Mouse (Mus musculus) cortical plate, adult 2 months (tissue): ENCODE measurements around the gene Usp31. TPM values are rescaled to one million over a fixed set of nuclear protein-coding genes. Genes with fewer than 3 reads are reported as not detected.

Experiments used
- H3K27ac ChIP-seq: fragments of 200-500 bp; 2 replicates; pipeline ENCODE4 v1.5.1; 2012; ENCODE audit warnings: low read length, control low read depth, inconsistent platforms; ENCODE audit not compliant: insufficient read depth
- H3K4me1 ChIP-seq: fragments of 200-500 bp; 2 replicates; pipeline ENCODE4 v1.6.1; 2011; ENCODE audit warnings: low read length; ENCODE audit not compliant: control insufficient read depth, insufficient read depth
- H3K4me3 ChIP-seq: fragments of 200-500 bp; 2 replicates; pipeline ENCODE4 v1.5.1; 2011; ENCODE audit warnings: mild to moderate bottlenecking, low read length, control low read depth; ENCODE audit not compliant: insufficient read depth
- CTCF ChIP-seq: fragments of 200-500 bp; IDR thresholded peaks from 2 replicates; pipeline ENCODE4 v1.5.1; 2011; ENCODE audit warnings: mild to moderate bottlenecking, control low read depth, low read length; ENCODE audit not compliant: insufficient read depth; ENCODE audit errors: extremely low read depth
- POLR2A ChIP-seq: fragments of 200-500 bp; IDR thresholded peaks from 2 replicates; pipeline ENCODE4 v1.6.1; 2011; ENCODE audit warnings: mild to moderate bottlenecking, low read length, control low read depth; ENCODE audit not compliant: insufficient read depth; ENCODE audit errors: extremely low read depth
- polyA plus RNA-seq: library from polyadenylated mRNA; depleted of rRNA; stranded (reverse); fragments of >200 nt; gene quantifications from 2 replicates; pipeline ENCODE4 v1.2.3, GENCODE M21; 2012; rRNA removed

The Usp31 gene
- polyA plus RNA-seq, 1 experiment, result 29.1 TPM

- no peak overlapping the region for H3K4me3 ChIP-seq
- H3K27ac ChIP-seq, result no peak overlapping the region
- H3K4me1 ChIP-seq, result no peaks in the 10 kb centered on the region
- TF ChIP-seq POLR2A, result no peak
- TF ChIP-seq CTCF, result no peak
Measured at GRCm38 (mm10) chr7:121622433-121622832, 84.6 kb downstream of the Usp31 start.

- Histone ChIP-seq H3K4me1 (no peaks in the 10 kb centered on the region), H3K27ac (no peak overlapping the region), H3K4me3 (no peak overlapping the region)
- TF ChIP-seq CTCF, result no peak
- no peak for TF ChIP-seq POLR2A
Measured at GRCm38 (mm10) chr7:121601697-121602096, 105.4 kb downstream of the Usp31 start.

DNA sequence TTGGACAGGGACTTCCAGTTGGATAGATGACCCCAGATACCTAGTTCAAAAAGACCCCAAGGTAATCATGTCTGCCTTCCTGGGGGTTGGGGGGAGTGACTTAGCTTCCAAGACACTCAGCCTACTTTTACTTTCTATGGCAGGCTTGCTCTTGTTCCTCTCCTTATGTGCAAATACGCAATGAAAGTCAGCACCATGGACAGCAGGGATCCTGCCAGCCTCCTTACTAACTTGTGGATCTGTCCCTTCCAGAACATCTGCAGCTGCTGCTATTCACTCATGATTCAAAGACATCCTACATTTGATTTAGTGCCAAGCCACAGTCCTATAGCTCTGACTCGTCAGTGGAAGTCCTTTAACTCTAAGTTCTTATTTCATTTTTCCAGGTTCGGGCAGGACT lies 110.7 kb downstream of the Usp31 start:
- TF ChIP-seq CTCF (no peak), POLR2A (no peak)
- Histone ChIP-seq H3K27ac (no peak overlapping the region), H3K4me3 (no peak overlapping the region), H3K4me1 (no peaks in the 10 kb centered on the region)

GRCm38 (mm10) chr7:121595496-121595895 lies 111.6 kb downstream of the Usp31 start:
- Histone ChIP-seq H3K27ac (no peak overlapping the region), H3K4me3 (no peak overlapping the region), H3K4me1 (no peaks in the 10 kb centered on the region)
- TF ChIP-seq POLR2A (no peak), CTCF (no peak)

DNA sequence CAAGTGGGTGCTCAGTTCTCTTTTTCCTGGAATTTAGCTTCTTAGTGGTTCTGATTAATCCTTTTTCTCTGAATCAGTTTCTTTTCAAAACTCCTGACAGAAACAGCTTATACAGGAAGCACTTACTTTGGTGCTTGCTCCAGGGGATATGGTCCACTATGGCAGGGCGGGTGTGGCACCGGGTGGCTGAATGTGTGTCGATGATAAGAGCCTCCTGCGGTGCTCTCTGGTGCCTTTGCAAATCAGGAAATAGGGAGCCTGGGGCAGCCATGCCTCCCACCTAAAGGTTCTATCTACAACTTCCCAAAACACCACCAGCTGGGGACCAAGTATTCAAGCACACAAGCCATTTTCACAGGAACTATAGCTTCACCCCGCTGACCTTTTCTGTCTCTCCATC lies 112.0 kb downstream of the Usp31 start:
- H3K4me1 ChIP-seq, result no peaks in the 10 kb centered on the region
- H3K27ac ChIP-seq, result no peak overlapping the region
- TF ChIP-seq CTCF, result no peak
- TF ChIP-seq POLR2A, result no peak
- H3K4me3 ChIP-seq, result no peak overlapping the region

- no peak overlapping the region for H3K27ac ChIP-seq
- no peak for TF ChIP-seq CTCF
- TF ChIP-seq POLR2A, result no peak
- H3K4me1 ChIP-seq, result no peaks in the 10 kb centered on the region
- no peak overlapping the region for H3K4me3 ChIP-seq
Measured at GRCm38 (mm10) chr7:121594623-121595022, 112.4 kb downstream of the Usp31 start.

Other genes with a start within 250 kb of the Usp31 start
- gene Scnn1g, start 27.2 kb upstream of the Usp31 start, polyA plus RNA-seq, result 0.27 and 0.28 TPM in 2 replicates
- gene Scnn1b, start 157.8 kb upstream of the Usp31 start, polyA plus RNA-seq, result 0.06 and 0.15 TPM in 2 replicates